Mouse (Mus musculus): ENCODE data around the gene Polr1d. TPM values are rescaled to one million over a fixed set of nuclear protein-coding genes. Genes with fewer than 3 reads are reported as not detected.
A peak's percentile ranks its signal among the peaks of the same experiment; 100 is the strongest.

The Polr1d gene
- polyA plus RNA-seq, 1 experiment: 33.0 TPM

DNA sequence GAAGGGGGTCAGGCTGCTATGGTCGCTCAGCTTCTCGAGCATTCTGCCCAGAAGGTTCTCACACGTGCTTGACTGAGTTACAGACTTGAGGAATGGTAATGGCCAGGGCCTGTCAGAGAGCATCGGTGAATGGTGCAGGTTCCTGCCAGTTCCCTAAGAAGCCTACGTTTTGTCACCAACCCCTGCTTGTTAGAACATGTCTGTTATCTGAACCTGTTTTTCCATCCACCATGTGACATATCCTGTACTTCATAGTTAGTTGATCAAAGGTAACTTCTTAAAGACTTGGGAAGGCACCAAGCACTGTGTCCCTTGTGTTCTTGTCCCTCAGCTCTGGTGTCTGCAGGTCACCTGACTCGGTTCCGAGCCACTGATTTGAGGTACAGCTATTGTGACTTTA lies 21.8 kb downstream of the Polr1d start:
- WGBS: 89% methylated on average over 7 of the region's 7 CpGs
- no peak overlapping the region for H3K27ac ChIP-seq (ENCODE audit: insufficient read depth, low read depth, low read length)
- TF ChIP-seq CTCF (IDR thresholded peaks at IDR 0.05; ENCODE audit: extremely low read depth, insufficient read length, insufficient replicate concordance, low read depth, low read length) (no peak), POLR2A (IDR thresholded peaks at IDR 0.05; ENCODE audit: low read depth, low read length) (no peak)

DNA sequence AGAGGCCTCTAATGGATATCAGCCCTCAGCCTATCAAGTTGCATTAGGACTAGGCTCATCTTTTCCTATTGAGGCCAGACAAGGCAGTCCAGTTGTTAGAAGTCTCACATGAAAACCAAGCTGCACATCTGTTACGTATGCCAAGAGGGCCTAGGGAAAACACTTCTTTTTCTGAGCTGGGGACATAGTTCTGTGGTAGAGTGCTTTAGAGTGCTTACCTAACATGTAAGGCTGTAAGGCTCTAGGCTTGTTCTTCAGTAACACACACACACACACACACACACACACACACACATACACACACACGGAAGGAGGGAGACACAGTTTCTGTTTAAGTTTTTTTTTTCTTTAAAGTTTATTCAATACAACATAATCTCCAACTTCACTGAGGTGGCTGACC lies 23.3 kb downstream of the Polr1d start:
- TF ChIP-seq CTCF (IDR thresholded peaks at IDR 0.05; ENCODE audit: extremely low read depth, insufficient read length, insufficient replicate concordance, low read depth, low read length) (no peak), POLR2A (IDR thresholded peaks at IDR 0.05; ENCODE audit: low read depth, low read length) (no peak)
- no peaks in the 10 kb centered on the region for H3K4me1 ChIP-seq (ENCODE audit: control insufficient read depth, insufficient read depth, insufficient read length, low read length)
- 90% methylated on average over 2 of the region's 2 CpGs for WGBS
- no peak overlapping the region for H3K27ac ChIP-seq (ENCODE audit: insufficient read depth, low read depth, low read length)
- H3K4me3 ChIP-seq (ENCODE audit: low read depth, low read length): no peak overlapping the region
- H3K27me3 ChIP-seq (ENCODE audit: control insufficient read depth, insufficient read depth, low read length): no peaks in the 10 kb centered on the region
- peaks cover 33% of the 10 kb centered on the region for H3K36me3 ChIP-seq (ENCODE audit: control insufficient read depth, insufficient read depth, low read length)

More for the DNA sequence above, 21.8 kb downstream of the Polr1d start:
- Histone ChIP-seq H3K36me3 (ENCODE audit: control insufficient read depth, insufficient read depth, low read length) (peaks cover 24% of the 10 kb centered on the region), H3K4me3 (ENCODE audit: low read depth, low read length) (no peak overlapping the region), H3K4me1 (ENCODE audit: control insufficient read depth, insufficient read depth, insufficient read length, low read length) (no peaks in the 10 kb centered on the region), H3K27me3 (ENCODE audit: control insufficient read depth, insufficient read depth, low read length) (no peaks in the 10 kb centered on the region)

DNA sequence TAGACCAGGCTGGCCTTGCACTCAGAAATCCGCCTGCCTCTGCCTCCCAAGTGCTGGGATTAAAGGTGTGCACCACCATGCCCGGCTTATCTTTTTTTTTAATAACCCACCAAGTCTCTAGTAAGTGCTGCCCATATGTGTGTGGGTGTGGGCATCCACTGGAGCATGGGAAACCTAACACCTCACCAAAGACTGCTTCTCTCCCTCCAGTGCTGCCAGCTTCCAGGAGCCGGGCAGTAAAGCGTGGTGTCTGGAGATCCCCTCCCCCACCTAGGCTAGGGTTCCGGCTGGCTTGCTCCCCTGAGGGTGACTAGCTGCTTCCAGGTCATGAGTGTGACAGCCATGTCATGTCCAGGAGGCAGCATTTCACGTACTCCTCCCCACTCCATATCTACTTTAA lies 25.4 kb downstream of the Polr1d start:
- no peak for TF ChIP-seq POLR2A (IDR thresholded peaks at IDR 0.05; ENCODE audit: low read depth, low read length)
- Histone ChIP-seq H3K27me3 (ENCODE audit: control insufficient read depth, insufficient read depth, low read length) (no peaks in the 10 kb centered on the region), H3K27ac (ENCODE audit: insufficient read depth, low read depth, low read length) (no peak overlapping the region), H3K4me3 (ENCODE audit: low read depth, low read length) (no peak overlapping the region), H3K36me3 (ENCODE audit: control insufficient read depth, insufficient read depth, low read length) (peaks cover 43% of the 10 kb centered on the region), H3K4me1 (ENCODE audit: control insufficient read depth, insufficient read depth, insufficient read length, low read length) (no peaks in the 10 kb centered on the region)
- 97% methylated on average over 6 of the region's 6 CpGs for WGBS

DNA sequence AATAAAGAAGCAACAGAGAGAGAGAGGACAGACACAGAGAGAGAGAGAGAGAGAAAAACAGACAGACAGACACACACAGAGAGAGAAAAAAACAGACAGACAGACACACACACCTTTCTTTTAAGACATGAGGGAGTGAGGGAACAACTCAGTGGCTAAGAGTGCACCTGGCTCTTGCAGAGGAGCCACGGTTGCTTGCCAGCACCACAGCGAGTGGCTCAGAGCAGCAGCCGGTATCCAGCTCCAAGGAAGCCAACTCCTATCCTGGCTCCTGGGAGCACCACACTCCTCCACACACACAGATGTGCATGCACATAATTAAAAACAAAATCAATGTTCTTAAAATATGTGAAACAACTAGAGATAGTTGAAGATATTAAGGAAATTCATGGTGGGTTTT lies 30.4 kb downstream of the Polr1d start:
- no peak overlapping the region for H3K4me3 ChIP-seq (ENCODE audit: low read depth, low read length)
- H3K36me3 ChIP-seq (ENCODE audit: control insufficient read depth, insufficient read depth, low read length): peaks cover 48% of the 10 kb centered on the region
- H3K4me1 ChIP-seq (ENCODE audit: control insufficient read depth, insufficient read depth, insufficient read length, low read length): no peaks in the 10 kb centered on the region
- TF ChIP-seq POLR2A (IDR thresholded peaks at IDR 0.05; ENCODE audit: low read depth, low read length): no peak
- no peak for TF ChIP-seq CTCF (IDR thresholded peaks at IDR 0.05; ENCODE audit: extremely low read depth, insufficient read length, insufficient replicate concordance, low read depth, low read length)
- 95% methylated on average over 3 of the region's 3 CpGs for WGBS
- no peaks in the 10 kb centered on the region for H3K27me3 ChIP-seq (ENCODE audit: control insufficient read depth, insufficient read depth, low read length)
- no peak overlapping the region for H3K27ac ChIP-seq (ENCODE audit: insufficient read depth, low read depth, low read length)

DNA sequence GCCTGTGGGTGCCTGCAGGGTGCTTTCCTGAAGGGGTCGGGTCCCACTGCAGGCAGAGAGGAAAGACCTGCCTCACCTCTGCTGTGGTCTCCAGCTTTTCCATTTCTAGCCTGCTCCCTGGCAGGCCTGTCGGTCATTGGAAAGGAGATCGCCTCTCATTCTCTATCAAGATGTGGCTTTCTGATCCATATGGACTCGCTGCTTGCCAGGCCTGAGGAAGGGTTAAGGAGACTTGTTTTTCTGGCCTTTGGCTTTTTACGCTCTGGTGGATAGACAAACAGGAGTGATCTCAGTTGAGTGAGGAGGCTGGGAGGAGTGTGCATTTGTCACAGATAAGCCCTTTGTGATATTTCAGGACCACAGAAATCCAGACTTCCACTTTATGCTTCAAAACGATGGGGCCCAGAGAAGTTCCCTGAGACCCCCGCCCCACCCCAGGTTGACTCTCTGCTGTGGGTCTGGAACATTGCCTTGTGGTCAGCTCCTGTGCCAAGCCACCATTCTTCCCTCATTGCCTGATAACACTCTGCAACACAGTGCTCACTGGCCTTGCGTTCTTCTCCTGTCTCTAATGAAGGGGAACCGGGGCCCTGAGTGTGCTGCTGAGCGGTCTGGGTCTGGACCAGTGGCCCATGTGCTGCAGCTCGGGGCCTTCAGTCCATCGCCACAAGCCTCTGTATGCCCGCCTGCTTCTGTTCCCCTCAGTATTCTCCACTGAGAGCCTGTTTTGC lies 32.2 kb downstream of the Polr1d start:
- H3K4me3 ChIP-seq (ENCODE audit: low read depth, low read length): no peak overlapping the region
- H3K36me3 ChIP-seq (ENCODE audit: control insufficient read depth, insufficient read depth, low read length): peaks cover 37% of the 10 kb centered on the region
- no peaks in the 10 kb centered on the region for H3K27me3 ChIP-seq (ENCODE audit: control insufficient read depth, insufficient read depth, low read length)
- H3K4me1 ChIP-seq (ENCODE audit: control insufficient read depth, insufficient read depth, insufficient read length, low read length): no peaks in the 10 kb centered on the region
- TF ChIP-seq POLR2A (IDR thresholded peaks at IDR 0.05; ENCODE audit: low read depth, low read length) (no peak), CTCF (IDR thresholded peaks at IDR 0.05; ENCODE audit: extremely low read depth, insufficient read length, insufficient replicate concordance, low read depth, low read length) (no peak)
- H3K27ac ChIP-seq (ENCODE audit: insufficient read depth, low read depth, low read length): no peak overlapping the region
- 95% methylated on average over 13 of the region's 13 CpGs for WGBS

DNA sequence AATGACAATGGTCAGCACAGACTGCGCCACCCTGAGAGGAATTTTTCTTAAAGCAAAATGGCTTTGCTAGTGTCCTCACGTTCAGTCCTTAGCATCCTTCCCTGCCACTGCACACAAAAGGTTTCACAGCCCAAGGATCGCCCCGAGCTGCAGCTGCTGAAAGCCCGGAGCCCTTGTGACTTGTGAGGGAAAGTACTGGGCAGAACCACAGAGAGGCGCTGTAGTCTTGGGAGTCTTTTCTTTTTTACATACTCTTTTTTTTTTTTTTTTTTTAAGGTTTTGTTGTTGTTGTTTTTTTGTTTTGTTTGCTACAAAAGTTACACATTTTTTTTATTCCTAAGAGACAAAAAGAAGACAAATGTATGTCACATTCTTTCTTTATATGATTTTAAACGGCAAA lies 37.9 kb downstream of the Polr1d start:
- no peaks in the 10 kb centered on the region for H3K27me3 ChIP-seq (ENCODE audit: control insufficient read depth, insufficient read depth, low read length)
- no peaks in the 10 kb centered on the region for H3K4me1 ChIP-seq (ENCODE audit: control insufficient read depth, insufficient read depth, insufficient read length, low read length)
- TF ChIP-seq POLR2A (IDR thresholded peaks at IDR 0.05; ENCODE audit: low read depth, low read length): no peak
- TF ChIP-seq CTCF (IDR thresholded peaks at IDR 0.05; ENCODE audit: extremely low read depth, insufficient read length, insufficient replicate concordance, low read depth, low read length): no peak
- no peak overlapping the region for H3K4me3 ChIP-seq (ENCODE audit: low read depth, low read length)
- H3K36me3 ChIP-seq (ENCODE audit: control insufficient read depth, insufficient read depth, low read length): peaks cover 14% of the 10 kb centered on the region
- H3K27ac ChIP-seq (ENCODE audit: insufficient read depth, low read depth, low read length): no peak overlapping the region
- 86% methylated on average over 7 of the region's 7 CpGs for WGBS

DNA sequence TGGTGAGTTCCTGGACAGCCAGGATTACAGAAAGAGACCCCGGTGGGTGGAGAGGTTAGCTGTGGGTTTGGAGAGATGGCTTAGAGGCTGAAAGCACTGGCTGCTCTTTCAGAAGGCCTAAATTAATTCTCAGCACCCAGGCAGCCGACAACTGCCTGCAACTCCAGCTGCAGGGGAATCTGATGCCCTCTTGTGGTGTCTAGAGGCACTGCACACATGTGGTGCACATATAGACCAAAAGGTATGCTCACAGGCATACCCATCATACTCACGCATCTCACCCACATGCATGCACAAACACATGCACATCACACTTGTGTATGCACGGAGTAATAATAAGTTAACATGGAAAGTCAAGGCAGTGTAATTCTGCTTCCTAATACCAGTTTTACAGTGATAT lies 38.8 kb downstream of the Polr1d start:
- TF ChIP-seq CTCF (IDR thresholded peaks at IDR 0.05; ENCODE audit: extremely low read depth, insufficient read length, insufficient replicate concordance, low read depth, low read length): peak; percentile 36; the same call in 1 of the 2 replicates
- no peak for TF ChIP-seq POLR2A (IDR thresholded peaks at IDR 0.05; ENCODE audit: low read depth, low read length)
- 97% methylated on average over 4 of the region's 4 CpGs for WGBS
- Histone ChIP-seq H3K27ac (ENCODE audit: insufficient read depth, low read depth, low read length) (no peak overlapping the region), H3K27me3 (ENCODE audit: control insufficient read depth, insufficient read depth, low read length) (no peaks in the 10 kb centered on the region), H3K4me1 (ENCODE audit: control insufficient read depth, insufficient read depth, insufficient read length, low read length) (no peaks in the 10 kb centered on the region), H3K4me3 (ENCODE audit: low read depth, low read length) (no peak overlapping the region), H3K36me3 (ENCODE audit: control insufficient read depth, insufficient read depth, low read length) (peaks cover 9% of the 10 kb centered on the region)
